Mouse (Mus musculus): ENCODE data around the gene Irx5.

The Irx5 gene

DNA sequence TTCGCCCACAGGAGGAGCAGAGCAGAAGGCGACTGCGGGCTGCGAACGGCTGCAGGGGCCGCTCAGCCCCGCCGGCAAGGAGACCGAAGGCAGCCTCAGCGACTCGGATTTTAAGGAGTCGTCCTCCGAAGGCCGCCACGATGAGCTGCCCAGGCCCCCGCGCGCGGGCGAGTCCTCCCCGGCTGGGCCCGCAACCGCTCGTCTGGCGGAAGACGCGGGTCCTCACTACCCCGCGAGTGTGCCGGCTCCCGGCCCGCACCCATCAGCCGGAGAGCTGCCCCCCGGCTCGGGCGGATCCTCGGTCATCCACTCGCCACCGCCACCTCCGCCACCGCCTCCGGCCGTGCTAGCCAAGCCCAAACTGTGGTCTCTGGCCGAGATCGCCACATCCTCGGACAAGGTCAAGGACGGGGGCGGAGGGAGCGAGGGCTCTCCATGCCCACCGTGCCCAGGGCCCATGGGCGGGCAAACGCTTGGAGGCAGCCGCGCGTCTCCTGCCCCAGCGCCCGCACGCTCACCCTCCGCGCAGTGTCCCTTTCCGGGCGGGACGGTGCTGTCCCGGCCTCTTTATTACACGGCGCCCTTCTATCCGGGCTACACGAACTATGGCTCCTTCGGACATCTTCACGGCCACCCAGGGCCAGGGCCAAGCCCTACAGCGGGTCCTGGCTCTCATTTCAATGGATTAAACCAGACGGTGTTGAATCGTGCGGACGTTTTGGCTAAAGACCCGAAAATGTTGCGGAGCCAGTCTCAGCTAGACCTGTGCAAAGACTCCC lies 2.8 kb downstream of the Irx5 start:
- no peak for DNase-seq (ENCODE audit: low spot score)

DNA sequence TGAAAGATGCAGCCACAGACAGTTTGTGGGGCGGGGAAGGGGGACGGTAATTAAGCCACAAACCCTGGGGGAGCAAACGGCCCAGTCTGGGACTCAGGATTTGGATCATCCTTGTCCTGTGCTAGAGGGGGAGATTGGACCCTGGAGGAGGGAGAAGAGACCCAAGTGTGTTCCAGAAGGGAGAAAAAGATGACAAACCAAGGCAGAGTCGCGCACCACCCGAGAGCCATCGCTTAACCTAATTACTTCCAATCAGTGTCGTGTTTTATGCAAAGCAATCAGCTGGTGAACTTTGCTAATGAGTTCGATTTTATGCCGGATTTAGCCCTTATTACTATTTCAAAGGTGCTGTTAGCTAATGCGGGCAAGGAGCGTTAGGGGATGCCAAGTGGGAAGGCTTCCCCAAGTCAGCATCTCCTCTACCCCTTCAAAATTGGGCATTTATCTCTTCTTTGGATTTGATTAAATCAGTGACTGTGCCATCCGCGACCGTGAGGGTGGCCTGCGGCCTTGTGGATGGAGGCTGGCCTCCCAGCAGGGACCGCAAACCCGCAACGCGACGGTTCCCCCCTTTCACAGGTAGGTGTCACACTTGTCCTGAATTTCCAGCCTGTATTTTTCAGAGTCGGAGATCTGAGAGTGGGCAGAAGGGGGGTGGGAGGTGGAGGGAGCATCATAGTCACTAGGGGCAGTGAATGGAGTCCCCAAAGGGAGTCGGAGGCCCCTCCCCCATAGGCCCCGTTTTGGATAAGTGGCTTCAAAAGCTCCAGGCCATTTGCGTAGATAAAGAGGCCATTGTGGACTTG lies 4.3 kb downstream of the Irx5 start:
- no peak for DNase-seq (ENCODE audit: low spot score)

DNA sequence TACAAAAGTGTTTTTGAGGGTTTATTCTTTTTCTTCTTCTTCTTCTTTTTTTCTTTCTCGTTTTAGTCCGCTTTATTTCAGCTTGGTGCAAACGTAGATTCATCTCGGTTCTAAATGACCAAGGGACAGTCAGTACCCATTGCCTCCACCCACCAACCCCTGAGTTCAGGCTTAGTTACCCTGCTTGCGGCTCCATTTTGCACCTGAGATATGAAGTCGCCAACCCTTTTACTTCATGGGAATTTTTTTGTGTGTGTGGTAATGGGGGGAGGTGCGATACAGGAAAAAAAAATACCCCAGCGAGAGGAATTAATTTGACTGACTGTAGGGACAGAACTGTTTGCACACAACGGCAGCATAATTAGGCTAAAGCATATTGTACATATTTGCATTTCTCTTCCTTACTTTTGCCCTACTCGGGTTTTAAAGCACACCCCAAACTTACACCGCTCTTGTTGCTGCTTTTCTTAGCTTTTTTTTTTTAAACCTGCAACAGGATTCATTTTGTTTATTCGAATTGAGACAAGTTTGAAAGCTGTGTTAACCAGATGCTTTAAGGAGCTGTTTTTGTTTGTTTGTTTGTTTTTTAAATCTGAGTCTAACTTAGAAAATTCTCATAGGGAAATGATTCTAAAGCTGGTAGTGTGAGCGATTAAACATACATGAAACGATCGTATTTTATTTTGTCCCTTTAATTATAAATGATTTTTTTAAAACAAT lies 5.1 kb downstream of the Irx5 start:
- no peak for DNase-seq (ENCODE audit: low spot score)

DNA sequence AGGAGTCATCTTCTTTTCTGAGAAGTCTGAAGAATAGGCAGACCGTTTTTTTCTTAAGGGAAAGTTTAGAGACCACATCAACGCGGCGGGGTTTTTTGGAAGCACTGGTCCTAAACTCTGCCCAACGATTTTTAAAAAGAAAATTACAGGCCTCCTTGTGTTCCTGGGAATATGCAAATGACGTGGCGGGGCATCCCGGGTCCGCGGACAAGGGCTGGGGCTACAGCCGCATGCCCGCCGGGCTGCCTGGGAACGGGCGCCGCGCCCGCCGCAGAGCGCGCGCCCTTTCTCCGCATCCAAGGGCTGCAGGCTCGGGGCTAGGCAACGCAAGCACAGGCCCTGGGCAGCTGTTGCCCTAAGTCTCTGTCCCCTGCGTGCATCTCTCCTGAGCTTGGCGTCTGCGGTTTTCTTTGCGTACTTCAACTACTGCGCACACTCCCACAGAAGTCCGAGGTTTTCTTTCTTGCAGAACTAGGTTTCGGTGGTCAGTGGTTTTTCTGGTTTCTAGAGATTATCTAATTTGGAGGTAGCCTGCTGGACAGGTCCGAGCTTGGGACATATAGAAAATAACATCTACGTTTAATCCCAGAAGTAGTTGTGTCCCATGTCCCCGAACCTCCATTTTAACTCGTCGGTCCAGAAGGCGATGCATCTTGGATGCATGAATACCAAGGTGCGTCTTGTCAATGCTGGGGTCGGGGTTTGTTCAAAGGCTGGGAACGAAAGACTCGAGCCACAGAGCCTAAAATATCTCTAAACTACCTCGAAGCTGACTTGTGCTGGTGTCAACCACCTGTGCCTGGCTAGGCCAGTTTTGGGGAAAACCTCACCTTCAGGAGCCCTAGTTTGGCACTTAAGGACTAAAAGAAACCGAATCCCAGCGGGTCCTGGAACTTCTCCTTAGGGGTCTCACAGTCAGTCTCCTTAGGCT lies 6.1 kb downstream of the Irx5 start:
- DNase-seq (ENCODE audit: low spot score) = no peak

DNA sequence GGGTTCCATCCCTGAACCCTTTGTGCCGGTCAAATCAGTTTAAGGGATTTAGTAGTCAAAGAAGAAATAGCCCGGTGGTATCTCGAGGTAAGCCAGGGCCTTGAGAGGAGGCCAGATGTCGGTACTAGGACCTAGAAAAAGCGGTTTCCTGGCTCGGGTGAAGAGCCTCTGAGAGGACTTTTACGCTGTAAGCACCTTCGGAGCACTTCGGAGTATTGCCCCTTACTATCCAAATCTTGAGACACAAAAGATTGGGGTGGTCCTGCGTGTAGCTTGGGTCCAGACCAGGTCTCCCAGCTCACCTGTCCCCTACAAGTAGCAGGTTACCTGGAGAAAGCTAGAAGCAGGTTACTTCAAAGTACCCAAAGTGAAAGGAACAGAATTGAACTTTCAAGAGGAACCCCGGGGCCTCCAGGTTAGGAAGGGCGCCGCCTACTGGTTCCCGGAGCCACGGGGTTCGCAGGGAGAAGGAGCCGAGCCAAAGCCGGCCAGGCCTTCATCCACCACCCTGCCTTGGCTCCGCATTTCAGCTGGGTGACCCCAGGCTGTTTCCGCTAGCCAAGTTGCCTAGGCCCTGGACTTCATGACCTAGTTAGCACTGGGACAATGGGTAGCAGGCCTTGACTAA lies 6.8 kb downstream of the Irx5 start:
- no peak for DNase-seq (ENCODE audit: low spot score)

DNA sequence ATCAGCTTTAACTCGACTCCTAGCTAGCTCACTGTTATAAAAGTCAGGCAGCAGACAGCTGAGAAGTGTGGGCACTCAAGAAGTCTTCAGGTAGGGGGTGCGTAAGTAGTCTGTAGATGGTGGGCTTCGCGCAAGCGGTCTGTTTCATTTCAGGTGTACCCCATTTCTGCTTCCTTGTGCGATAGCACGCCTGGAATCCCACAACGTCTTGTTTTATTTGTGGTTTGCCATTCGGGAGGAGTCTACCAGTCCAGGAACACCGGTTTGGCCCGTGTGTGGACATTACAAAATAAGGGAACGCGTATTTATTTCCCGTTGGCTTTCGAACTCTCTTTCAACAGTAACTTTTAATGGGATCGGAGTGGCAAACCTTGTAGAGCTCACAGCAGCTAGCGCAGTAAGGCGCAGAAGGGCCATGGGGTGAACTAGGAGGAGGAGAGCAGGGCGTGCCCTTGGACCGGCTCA lies 7.4 kb downstream of the Irx5 start:
- DNase-seq (ENCODE audit: low spot score) = no peak

DNA sequence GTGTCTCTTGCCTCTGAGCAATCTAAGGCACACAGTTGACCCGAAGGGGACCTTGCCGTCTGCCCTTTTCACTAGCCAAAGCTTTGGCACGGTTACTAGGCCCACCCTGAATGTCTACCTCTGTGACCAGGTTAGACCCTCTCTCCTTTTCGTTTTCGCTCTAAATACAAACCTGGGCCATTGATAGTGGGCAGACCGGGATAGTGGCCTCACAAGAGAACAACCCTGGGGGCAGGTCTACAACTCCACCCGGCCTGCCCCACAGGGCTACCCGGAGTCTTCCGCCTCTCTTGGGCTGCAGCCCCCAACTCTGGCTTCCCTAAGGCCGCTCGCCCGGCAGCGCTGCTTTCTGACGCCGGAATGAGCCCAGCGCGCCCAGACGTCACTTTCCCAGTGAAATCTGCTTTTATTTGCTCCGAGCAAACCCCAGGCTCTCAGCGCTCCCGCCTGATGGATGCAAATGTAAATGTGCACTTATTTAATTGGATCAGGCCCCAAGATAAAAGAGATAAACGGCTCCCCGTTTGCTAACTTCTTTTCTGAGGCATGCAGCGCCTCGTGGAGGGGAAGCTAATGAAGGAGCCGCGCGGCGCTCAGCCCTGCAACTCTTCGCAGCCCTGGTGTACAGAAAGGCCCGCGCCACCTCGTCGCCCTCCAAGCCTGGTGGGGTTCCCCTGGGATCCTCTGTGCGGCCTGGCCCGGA lies 8.0 kb downstream of the Irx5 start:
- no peak for DNase-seq (ENCODE audit: low spot score)

DNA sequence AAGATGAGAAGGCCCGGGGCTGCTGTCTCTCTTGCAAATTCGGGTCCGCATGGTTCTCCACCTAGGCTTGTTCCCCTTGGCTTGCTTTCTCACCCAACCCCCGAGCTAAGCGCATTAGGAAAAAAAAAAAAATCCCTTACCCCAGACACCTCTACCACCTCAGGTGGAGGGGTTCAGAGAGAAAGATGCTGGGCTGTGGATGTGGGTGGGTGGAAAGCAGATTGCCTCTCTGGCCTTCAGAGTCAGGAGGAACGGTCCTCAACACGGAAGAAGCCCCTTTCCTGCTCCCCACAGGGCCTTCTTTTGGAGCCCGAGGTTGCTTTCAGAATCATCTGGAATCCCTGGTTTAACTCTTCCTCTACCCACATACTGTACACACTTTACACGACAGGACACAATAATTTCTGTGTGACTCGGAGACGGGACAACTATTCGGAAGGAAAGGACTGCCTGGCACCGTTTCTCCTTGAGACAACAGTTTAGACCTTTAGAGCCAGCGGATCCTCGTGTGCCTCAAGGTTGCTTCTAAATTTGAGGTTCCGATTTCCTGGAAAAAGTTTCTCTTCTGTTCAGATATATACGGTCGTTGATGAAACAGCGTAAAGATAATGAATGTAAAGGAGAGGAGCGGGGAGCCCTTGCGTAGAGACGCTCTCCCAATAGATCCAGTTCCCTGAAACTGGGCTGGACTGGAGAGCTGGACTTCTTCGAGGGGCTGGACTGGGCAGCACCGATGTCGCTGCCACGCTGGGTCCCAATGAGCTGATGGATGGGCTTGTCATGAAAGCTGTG lies 8.7 kb downstream of the Irx5 start:
- DNase-seq (ENCODE audit: low spot score) = no peak

DNA sequence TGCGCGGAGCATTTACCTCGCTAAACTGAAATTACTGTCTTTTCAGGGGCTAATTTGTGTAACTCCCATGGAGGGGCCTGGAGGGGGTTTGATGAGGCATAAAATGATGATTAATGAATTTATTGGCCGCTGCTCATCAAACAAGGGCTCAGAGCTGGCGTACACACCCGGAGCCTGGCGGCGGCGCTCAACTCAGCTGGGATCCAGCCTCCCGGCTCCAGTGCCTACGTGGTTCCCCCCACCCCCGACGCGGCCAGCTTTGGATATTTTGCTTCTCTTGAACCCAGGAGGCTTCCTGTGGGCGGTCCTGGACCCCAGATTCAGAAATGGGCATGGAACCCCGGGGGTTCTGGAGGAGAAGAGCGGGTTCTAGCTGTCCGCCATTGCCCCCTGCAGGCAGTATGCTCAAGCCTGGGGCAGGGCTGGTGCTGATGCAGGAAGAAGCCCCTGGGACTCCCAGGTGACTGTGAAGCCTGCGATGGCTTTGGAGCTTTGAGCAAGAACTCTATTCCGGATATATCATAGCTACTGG lies 9.4 kb downstream of the Irx5 start:
- no peak for DNase-seq (ENCODE audit: low spot score)

DNA sequence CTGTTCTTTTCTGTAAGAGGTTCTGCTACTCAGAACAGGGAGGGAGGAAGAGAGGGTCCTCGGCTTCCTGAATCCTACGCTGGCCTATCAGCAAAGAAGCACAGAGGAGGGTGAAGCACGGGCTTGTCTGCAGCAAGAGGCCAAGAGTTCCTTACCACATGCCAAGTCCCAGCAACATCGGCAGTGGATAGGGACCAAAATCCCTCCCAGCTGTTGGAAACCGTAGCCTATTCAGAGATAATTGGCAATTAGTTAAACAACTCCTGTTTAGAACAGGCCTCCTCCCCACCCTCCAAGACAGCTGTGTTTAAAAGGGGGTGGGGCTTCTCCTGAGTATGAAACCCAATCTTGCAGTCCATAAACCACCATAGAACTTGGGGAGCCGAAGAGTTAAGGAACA lies 22.1 kb downstream of the Irx5 start:
- no peak for DNase-seq (ENCODE audit: low spot score)

DNA sequence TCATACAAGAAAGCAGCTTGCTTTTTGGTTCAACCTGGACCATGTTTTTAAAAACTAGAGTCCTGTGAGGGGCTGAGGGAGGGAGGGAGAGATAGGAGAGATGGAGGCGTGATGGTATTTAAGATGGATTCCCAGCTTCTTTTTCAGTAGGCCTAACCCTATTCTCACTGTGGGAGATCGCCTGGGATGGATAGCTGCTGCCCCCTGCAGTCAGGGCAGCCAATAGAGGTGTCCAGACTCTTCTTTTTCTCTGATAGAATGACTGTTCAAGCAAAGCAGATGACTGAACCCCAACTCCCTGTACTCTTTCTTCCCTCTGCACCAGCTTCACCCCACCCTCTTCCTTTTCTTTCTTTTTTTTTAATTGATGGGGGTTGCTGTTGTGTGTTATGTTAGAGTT lies 23.1 kb downstream of the Irx5 start:
- DNase-seq (ENCODE audit: low spot score) = no peak

DNA sequence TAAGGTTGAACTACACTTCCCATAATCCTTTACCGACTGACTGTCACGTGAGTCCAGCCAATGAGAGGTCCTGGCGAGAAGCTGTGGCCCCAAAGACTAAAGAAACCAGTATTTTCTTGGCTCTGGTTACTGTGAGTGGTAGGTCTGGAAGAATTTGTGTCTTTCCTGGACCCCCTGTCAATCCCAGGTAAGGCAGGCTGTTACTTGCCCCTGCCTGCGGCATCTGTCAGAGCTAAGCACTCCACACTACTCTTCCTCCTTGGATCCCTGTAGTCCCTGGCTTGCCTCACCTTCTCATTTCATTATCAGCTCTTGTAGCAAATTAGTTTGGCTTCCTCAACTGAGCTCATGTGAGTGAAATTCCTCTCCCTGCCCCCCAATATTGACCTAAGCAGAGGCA lies 30.5 kb downstream of the Irx5 start:
- DNase-seq (ENCODE audit: low spot score) = no peak

DNA sequence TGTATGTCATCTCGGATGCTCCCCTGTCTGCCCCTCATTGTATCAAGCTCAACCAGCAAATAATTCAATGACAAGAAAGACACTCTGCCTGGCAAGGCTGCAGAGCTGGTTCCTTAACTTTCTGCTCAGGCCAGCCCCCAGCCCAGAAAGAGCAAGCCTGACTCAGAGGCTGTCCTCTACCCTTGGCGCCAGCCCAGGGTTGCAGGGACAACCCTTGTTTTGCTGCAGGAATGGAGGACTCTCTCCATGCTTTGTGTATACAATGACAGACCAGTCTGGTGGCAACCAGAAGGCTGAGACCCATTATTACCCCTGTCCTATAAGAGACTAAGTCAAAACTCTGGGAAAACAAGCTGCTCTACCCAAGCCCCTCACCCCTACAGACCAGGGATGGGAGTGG lies 46.8 kb downstream of the Irx5 start:
- DNase-seq (ENCODE audit: low spot score) = no peak

DNA sequence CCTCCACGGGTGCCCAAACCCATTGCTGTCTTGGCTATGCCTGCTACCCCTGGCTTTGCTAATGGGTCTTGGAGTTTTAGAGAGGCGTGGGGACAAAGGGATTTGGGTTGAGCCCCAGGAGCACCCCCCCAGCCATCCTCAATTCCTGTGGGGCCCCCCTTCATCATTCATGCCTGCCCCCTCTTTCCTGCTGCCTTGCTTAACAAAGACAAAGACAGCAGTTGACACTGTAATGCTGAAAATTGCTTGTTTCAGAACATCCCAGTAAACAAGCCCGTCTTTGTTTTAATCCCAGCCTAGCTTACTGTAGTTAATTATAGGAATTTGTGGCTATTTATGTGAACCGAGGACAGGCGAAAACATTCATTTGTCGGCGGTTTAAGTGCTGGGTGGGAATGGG lies 50.7 kb downstream of the Irx5 start:
- no peak for DNase-seq (ENCODE audit: low spot score)

DNA sequence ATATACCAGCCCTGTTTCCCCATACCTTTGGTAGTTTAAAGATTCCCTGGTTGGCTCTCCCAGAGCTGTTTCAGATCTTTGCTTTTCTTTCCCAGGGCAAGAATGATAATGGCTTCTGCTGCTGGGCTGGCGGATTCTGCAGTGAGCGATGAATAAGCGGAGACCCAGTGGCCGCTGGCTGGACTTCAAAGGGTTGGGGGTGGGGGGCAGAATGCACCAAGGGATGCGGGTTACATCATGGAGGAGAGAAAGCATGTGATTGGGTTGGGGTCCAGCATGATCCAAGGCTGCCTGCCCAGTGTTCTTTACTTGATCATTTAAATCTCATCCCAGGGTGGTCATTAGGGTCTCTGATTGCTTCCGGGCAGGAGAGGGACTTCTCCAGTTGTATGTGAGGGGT lies 56.2 kb downstream of the Irx5 start:
- no peak for DNase-seq (ENCODE audit: low spot score)

DNA sequence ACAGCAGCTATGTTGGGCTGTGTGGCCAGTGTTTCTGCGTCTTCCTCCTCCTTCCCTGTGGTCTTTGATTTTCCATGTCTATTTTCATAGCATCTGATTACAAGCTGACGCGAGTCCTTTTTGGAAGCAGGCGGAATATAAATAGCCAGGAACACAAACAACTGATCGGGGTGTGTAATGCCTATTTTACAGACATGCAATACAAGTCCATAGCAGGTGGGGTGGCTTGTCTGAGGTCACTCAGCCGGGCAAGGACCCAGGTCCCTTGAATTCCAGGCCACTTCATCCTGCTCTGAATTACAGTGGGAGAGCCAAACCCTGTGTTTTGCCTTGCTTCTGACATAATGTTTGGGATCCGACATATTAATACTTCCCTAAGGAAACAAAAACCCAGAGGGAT lies 63.2 kb downstream of the Irx5 start:
- DNase-seq (ENCODE audit: low spot score) = no peak

Data from layer of hippocampus, adult 9-10 months (tissue).